Mouse (Mus musculus) frontal cortex, adult (tissue): ENCODE measurements around the gene Fam53a.

ENCODE experiments used
- ATAC-seq: cut with Nextera tagmentation; 2 replicates; pipeline ENCODE4 v1.9.2; 2017; ENCODE audit warnings: mild to moderate bottlenecking, moderate library complexity, mixed read lengths; ENCODE audit not compliant: low TSS enrichment

Gene Fam53a

DNA sequence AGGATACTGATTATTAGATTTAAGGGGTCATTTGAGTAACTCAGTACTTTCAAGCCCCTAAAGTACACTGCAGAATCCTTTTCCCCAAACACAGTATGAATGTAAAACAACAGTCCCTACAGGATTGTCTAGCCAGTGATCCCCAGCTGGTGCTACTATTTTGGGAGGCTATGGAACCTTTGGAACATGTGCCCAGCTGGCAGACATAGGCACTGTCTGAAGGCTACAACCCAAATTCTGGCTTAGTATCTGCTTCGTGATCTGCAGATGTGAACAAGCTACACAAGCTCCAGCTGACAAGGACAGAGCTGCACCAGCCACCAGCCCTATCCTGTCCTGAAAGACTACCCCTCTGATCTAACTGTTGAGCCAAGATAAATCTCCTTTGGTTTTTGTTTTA is 3.1 kb upstream of the Fam53a start:
- no peak for ATAC-seq

DNA sequence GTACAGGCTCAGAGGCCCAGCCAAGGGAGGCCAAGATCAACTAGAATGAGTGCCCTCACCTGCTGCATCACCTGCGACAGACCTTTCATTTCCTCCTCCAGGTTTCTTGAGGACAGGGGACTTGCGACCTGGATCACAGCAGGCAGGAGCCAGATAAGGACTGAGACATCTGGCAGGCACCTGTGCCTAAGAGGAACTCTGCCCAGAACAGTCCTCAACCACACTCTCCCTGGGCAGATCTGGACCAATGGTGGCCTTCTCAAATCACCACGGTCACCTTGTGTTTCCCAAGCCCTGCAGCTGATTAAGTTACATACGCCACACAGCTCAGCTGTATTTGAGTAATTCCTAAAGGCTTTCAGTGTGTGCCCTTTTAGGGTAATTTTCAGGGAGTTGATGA is 1.2 kb upstream of the Fam53a start:
- no peak for ATAC-seq

DNA sequence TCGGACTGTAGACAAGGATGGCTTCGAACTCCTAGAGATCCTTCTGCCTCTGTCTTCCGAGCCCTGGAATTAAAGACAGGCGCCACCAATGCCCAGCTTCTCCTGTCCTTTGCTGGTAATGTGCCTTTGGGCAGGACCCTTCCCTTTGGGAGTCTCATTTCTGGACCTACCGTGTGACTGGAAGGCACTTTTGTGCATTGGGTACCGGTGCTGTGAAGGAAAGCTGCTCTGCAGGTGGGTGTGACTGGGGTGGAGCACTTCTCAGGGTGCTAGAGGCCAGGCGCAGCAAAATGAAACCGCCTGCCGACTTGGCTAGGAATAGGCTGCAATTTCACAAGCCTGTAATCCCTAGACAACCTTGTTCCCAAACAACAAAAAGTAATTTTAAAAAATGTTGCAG is 626 bp upstream of the Fam53a start:
- ATAC-seq: peak; percentile 18; the same call in 1 of the 2 replicates

DNA sequence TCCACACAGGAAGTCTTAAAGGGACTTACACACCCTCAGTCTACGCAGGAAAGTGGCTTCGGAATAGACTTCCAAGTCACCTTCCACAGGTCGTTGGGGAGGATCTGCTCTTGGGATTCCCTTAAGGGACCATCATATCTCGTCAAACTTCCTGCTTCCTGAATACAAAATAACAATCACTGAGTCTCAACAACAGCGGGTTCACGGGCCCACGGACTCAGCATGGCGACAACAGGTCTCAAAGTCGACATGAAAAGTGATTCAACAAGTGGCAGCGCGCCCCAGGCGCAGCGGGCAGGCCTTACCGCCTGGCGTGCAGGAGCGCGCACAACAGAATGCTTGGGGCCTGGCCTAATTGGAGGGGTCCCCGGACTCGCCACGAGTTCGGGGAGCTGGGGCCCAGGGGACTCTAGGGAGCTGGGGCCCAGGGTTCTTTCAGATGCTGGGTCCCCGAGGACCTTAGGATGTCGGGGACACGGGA is 575 bp downstream of the Fam53a start:
- peak; percentile 25 for ATAC-seq

DNA sequence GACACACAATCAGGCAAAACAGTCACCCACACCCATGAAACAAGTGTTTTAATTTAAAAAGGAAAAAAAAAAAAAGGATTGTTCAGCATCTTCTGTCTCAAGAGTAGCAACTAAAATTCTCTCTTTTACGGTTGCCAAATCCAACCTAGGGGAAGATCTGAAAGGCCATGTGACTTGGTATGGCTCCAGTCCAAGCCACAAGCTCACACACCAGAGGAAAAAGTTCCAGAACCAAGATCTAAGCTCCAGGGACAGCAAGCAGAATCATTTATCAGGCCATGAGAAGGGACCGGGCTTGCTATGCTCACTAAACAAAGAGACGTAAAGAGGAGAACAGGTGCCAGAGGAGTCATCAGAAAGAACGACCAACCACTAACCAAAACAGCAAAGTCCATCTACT is 1.5 kb downstream of the Fam53a start:
- no peak for ATAC-seq

DNA sequence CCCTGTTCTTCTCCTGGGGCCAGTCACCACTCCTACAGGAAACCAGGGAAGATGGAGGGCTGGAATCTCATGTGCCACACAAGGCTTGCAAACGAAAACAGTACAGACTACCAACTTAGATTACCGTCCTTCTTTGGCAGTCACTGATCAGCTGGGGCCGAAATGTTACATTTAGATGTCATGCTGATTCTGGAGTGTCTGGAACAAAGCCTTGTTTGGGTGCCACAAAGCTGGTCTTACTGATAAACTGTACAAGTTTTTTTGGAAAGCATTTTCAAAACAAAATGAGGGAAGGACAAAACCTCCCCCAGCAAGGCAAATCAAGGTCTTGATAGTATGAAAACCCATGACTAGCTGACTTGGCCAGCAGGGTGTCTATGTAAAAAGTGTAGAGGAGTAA is 5.7 kb downstream of the Fam53a start:
- no peak for ATAC-seq

DNA sequence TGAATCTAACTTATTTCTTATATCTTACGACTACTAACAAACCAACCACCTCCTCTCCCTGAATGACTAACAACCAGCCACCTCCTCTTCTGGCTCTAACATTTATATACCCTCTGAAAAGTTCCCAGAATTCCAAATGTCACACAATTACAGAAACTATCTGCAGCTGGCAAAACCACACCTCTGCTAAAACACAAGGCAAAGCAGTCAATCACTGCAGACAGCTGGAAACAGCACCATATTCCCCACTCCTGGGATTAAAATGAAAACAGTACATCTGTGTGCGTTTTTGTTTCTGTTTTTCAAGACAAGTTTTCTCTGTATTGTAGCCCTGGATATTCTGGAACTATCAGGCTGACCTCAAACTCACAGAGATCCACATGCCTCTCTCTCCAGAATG is 6.8 kb downstream of the Fam53a start:
- ATAC-seq: no peak

DNA sequence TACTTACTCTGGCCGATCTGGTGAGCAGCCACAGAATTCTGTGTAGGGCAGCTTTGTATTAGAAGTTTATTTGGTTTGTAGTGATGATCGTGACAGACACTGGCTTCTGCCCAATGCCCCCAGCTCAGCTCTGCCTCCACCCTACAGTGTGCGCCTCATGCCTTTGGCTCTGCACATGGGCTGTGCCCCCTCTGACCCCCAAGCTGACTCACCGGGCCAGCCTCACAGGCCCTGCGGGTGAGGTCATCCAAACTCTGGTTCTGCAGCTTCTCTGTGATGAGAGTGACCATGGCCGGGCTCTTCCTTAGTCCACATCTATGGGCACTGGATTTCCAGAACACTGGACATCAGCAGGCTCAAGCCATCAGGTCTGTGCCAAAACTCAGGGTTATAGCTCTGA is 15.0 kb downstream of the Fam53a start:
- no peak for ATAC-seq

DNA sequence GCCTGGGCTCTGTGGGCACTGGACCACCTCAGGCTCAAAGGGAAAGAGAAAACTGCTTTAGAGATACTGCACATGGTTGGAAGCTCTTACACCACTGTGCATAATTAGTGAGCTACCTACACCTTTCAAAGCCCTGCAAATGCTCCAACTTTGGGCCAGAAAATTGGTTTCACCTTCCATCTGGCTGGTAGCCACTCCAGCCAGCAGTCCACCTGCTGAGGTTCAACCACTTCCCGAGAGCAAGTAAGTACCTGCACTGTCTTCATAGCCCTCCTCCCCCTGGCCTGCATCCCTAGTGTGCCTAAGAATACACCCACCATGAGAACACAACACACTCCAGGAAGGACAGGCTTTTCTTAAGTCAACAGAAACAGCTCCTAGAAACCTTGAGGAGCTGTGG is 17.6 kb downstream of the Fam53a start:
- ATAC-seq: no peak

DNA sequence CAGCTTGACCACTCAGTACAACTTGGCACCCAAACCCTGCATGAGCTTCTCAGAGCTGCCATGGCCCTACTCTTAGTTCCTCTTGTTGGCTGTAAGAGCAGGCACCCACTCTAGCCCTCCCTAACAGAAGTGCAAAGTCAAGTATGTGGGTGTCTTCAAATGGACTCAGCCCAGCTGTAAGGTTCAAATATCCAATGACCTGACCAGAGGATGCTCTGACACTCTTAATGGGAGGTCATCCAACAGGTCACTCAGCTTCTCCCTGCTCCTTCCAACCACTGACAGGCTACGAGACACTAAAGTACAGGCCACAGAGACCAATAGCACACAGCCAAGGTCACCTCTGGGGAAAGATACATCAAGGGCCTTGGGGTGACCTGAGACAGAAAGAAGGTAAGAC is 20.2 kb downstream of the Fam53a start:
- ATAC-seq: no peak

DNA sequence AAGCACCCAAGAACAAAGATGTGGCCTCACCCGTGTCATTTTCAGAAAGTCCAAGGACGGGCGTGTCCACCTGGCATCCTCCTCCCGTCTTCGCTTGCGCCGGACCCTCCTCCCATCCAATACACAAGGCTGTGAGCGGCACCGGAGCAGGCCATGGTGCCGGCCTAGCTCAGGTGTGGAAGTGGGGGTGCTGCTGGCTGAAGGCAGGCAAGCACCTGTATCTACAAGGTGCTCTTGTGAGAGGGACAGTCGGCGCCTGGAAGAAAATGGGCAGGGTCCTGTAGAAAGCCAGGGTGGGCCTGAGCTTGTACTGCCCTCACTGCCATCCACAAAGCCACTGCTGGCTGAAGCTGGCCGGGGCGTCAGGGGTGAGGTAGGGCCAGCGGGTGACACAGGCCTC is 22.0 kb downstream of the Fam53a start:
- ATAC-seq: no peak

DNA sequence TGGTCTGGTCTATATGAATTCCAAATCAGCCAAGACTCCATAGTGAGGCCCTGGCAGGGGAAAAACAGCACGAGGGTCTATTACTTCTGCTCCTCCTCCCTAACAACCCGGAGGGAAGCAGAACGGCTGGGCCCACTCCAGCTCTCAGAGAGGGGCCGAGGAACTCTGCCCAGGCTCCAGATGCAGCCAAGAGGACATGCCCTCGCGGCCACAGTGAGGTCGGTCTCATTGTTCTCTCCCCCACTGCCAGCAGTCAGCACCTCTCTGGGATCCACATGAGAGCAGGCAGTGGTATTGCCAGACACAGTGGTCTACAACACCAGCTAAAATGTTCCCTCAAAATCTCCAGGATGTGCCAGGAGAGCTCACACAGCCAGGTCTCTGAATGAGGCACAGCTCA is 22.8 kb downstream of the Fam53a start:
- no peak for ATAC-seq

DNA sequence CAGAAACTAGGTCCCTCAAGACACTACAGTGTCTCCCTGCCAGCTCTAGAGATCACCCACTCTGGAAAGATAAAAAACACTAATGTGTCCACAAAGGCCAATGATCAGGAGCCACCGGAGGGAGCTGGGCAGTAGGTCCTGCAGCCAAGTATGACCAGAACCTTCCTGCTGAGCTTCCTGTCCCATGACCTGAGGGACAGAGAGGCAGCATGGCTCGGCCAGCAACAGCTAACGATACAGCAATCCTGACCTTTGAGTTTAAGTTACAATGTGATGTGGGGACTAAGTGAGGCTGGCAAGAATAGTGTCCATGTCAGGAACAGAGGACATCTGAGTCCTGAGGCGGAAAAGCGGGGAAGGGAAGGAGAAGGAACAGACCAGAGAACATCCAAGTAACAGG is 24.1 kb downstream of the Fam53a start:
- ATAC-seq: no peak

DNA sequence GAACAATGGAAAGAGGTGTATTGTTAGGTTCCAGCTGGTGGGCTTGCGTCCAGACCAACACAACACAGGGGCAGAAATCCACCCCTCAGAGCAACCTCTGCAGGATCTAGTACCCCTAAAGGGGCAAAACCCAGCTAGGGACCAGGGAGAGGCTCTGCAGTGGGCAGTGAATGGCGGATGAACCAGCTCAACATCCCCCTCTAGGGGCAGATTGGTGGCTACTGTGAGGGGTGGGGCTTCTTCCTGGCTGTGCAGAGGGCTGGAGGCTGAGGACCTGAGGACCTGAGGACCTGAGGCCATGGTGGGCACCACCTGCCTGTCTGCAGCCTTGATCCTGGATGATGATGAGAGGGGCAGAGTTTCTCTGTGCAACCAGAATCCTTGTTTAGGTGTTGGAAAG is 35.8 kb downstream of the Fam53a start:
- no peak for ATAC-seq

DNA sequence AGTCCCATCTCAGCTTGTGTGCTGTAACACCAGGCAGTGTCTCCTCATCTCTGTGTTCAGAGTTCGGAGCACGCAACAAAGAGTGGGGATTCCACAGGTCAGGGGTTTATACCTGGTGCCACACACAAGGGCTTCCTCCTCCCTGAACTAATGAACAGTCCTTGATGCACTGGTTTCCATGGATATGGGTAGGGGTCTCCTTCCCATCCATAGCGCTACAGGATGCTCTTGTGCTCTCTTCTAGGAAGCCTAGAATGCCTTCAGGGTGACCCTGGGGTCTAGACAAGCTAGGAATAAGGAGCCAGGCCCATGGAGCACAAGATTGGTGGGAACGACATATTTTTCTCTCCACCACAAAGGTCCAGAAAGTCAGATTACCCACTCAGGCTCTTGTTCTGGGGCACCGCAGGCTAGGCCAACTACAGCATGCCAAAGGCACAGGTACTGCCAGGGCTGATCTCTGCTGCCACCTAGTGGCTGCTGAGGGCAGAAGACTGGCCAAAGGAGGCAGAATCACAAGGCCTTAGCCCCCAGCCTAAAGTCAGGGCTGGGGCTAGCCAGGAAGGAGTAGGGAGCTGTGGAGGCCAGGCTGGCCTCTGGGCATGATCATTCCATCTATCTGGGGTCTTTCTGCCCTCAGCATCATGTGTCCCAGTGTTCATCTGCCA is 40.1 kb downstream of the Fam53a start:
- ATAC-seq: peak; percentile 86

DNA sequence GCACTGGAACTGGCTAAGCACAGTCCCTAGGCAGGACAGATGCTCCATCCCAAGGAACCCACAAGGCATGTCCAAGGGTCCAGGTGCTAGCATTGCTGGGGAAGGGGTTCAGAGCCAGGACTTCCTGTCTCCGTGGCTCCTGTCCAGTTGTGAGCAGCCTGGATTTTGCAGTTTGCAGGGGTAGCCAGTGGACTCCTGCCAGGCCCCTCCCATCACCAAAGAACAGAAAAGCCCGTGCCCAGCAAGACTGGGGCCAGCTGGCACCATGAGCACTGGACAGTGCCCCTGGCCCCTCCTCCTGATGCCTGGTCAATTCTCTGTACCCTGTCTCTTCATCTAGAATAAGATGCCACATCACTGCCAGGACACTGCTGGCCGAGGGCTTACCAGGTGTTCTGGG is 41.4 kb downstream of the Fam53a start:
- ATAC-seq: no peak

DNA sequence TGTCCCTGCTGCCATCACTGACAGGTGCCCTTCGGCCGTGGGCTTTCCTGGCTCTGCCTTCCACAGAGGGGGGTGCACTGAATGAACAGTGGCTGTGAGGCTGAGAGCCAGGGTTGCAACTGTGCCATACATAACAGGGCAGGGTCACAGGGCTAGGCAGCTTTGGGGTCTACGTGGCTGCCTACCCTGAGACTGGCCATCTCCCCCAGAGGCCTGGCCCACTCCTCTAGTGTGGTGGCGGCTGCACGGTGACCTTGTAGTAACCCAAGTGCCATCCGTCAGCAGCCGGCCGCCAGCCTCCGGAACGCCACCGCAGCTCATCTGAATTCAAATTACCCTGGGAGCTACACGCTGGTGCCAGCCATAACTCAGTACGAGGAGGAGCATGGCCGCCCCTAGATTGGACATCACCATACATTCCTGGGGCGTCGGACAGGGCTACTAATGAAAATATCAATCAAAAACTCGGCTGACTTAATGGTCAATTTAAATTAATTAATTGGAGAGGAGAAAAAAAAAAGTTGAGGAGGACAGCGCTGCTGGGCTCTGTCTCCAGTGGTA is 41.9 kb downstream of the Fam53a start:
- ATAC-seq: no peak

DNA sequence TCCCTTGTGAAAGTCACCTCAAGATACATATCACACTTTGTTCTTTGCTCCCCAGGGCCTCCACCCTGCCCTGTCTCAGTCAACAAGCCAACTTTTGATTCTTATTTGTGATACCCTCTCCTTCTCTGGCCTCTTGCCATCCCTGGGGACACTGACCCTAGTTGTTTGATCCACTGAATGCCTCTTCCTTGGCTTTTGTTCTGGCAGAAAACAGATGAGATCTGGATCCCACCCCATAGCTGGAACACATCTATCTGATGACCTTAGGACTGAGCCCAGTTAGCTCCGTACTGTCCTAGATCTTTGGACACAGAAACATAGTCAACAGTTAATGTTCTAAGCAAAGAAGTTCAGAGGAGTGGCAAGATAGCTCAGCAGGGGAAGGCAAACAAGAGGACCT is 49.1 kb downstream of the Fam53a start:
- ATAC-seq: no peak

DNA sequence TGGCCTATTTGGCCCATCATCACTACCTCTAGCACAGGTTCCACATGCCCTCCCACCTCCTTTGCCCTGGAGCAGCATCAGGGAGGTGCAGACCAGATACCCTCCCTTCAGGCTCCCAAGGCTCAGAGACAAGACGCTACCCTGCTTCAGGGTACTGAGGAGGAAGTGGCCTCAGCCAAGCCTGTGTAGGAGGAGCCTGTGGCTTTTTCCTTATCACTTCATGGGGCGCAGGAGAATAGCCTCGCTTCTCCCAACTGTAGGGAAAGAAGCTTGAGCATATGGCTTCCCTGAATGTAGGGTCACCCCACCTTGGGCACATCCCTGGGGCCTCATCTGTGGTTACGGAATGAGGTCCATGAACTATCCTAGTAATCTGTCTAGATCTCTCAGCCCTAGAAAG is 55.2 kb downstream of the Fam53a start:
- no peak for ATAC-seq

DNA sequence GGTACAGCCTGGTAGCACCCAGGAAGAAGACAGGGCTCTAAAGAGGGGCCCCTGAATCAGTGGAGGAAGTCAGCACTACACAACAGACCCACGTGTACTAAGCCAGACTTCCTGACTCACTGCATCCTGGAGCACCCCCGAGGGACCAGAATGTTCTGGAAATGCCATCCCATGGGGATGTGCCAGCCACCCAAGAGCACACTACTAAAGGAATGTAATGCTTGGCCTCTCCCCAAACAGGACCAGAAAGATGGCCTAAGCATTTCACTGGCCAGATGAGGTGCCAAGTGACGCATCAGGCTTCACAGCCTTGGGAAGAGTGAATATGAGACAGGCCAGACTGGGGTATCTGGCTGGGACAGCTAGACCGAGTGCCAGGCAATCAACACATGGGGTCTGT is 63.5 kb downstream of the Fam53a start:
- no peak for ATAC-seq

DNA sequence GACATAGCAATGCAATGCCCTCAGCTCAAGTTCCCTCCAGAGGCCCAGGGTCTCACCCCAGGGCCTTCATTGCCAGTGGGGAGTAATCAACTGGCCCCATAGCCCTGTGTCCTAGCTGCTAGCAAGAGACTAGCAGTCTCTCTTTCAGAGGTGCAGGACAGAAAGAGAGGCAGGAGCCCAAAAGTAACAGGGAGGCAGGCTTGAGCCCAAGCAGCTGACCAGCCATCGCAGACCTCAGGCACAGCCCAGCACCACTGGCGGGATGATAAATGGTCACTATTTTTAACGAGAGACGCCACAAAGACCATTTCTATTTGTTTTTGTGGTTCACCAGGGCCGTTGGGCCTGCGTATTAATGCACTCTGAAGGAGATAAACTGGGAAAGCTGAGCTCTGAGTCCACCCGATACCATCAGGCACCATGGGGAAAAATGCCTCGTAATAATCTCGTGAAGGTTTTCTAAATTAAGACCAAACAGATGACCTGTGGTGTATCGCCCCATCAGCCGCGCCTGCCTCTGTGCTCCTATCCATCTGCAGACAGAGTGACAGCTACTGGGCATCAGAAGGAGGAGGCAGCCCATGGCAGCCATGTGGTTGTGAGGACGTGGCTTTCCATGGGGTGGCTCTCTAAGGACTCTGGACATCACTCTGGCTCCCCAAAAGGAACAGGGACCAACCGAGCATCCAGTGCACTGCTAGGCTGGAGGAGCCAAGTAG is 73.0 kb downstream of the Fam53a start:
- ATAC-seq: no peak
